Mouse (Mus musculus) lung, postnatal 0 days (tissue): Measurements from ENCODE around the gene Hpse2.
"Not testable (repeated sequence)": the region's sequence is repeated elsewhere in the genome, so short reads cannot be mapped to it uniquely, and the experiment has no call there.

ENCODE experiments used
- CTCF ChIP-seq: IDR thresholded peaks from 2 replicates; pipeline ENCODE4 v1.5.1; 2016; ENCODE audit warnings: antibody characterized with exemption, mild to moderate bottlenecking
- EP300 ChIP-seq: IDR thresholded peaks from 2 replicates; pipeline ENCODE4 v1.6.1; 2016; ENCODE audit warnings: antibody characterized with exemption, mild to moderate bottlenecking, control low read depth

GRCm38 (mm10) chr19:43281336-43281735 is 106.8 kb downstream of the Hpse2 start:
- TF ChIP-seq CTCF, EP300: not testable (repeated sequence)
